Mouse (Mus musculus) brown adipose tissue, adult 24 weeks (tissue): ENCODE measurements around the gene Frmd4b. TPM values are rescaled to one million over a fixed set of nuclear protein-coding genes. Genes with fewer than 3 reads are reported as not detected.

ENCODE experiments used
- H3K27ac ChIP-seq: fragments of 200-500 bp; replicated peaks from 2 replicates; pipeline ENCODE4 v1.5.1; 2012; ENCODE audit warnings: low read depth, mild to moderate bottlenecking, low read length
- H3K4me1 ChIP-seq: fragments of 200-500 bp; 2 replicates; pipeline ENCODE4 v1.6.1; 2012; ENCODE audit warnings: low read length, mixed read lengths; ENCODE audit not compliant: control insufficient read depth, insufficient read depth, insufficient read length
- H3K4me3 ChIP-seq: fragments of 200-500 bp; 2 replicates; pipeline ENCODE4 v1.5.1; 2012; ENCODE audit warnings: low read depth, mild to moderate bottlenecking, low read length, moderate library complexity; ENCODE audit not compliant: insufficient read depth
- polyA plus RNA-seq: library from polyadenylated mRNA; stranded (reverse); fragments of >200 nt; gene quantifications from 2 replicates; pipeline ENCODE4 v1.2.4, GENCODE M21; 2012; ENCODE audit not compliant: missing spikeins, insufficient read depth, insufficient read length

The Frmd4b gene
- polyA plus RNA-seq, 1 experiment: 3.2 TPM

GRCm38 (mm10) chr6:97309161-97309560, 308.2 kb downstream of the Frmd4b start:
- Histone ChIP-seq H3K4me3 (no peak overlapping the region), H3K27ac (no peak overlapping the region), H3K4me1 (no peaks in the 10 kb centered on the region)

- no peaks in the 10 kb centered on the region for H3K4me1 ChIP-seq
- no peak overlapping the region for H3K27ac ChIP-seq
- no peak overlapping the region for H3K4me3 ChIP-seq
Measured at GRCm38 (mm10) chr6:97308562-97308961, 308.8 kb downstream of the Frmd4b start.

DNA sequence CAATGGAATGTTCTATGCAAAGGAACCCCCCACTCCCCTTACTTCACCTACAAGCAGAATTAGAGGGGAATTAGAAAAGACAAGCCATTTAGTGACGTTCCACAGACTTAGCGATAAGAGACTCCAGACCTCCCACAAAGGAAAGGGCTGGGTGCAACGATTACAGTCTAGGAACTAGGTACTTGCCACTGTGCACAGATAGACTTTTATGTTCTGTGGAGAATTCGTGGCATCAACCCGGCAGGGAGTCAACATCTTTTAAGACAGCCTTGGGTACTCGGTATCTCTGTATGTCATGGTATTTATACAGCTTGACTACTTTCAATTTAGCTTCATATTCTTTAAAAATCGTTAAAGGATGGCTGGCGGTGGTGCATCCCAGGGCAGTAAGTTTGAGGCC, 310.1 kb downstream of the Frmd4b start:
- H3K4me3 ChIP-seq: no peak overlapping the region
- no peak overlapping the region for H3K27ac ChIP-seq
- no peaks in the 10 kb centered on the region for H3K4me1 ChIP-seq

DNA sequence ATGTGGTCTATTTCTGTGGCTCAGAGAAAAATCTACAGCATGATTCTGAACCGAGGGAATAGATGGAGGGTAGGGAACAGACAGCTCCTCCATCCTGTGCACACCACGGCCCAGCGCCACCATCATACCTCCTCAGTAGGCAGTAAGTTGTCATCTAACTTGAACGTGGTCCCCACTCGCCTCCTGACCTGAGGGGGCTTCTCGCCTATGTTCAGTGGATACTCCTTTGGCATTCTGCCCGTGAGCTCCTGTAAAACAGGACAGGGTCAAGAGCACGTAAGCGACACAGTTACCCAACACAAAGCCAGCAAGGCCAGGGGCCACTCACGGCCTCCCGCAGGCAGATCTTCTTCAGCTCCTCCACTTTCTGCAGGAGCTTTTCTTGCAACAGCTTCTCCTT, 311.0 kb downstream of the Frmd4b start:
- no peak overlapping the region for H3K27ac ChIP-seq
- no peak overlapping the region for H3K4me3 ChIP-seq
- H3K4me1 ChIP-seq: no peaks in the 10 kb centered on the region

DNA sequence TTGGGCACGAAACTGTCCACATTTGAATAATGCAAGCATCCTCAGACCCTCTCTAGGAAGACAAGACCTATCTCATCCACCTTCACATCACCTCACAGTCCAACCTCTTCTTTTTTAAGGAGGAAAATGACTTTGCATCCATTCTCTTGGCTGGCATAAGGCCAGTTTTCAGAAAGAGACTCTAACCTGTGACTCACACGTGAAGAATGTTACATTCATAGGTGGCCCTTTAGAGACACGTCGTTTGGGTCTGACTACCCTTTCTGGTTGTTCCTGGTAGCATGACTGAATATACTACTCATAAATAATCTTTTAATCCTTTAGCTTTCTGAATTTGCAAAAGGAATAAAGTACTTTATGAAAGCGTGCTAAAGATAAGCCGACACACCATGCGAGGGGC, 311.9 kb downstream of the Frmd4b start:
- H3K4me1 ChIP-seq: no peaks in the 10 kb centered on the region
- H3K27ac ChIP-seq: 0 out of 2 replicates have a peak overlapping the region, but pooled peaks have one; percentile 24
- H3K4me3 ChIP-seq: no peak overlapping the region; the same call in 1 of the 2 replicates

GRCm38 (mm10) chr6:97305010-97305409, 312.3 kb downstream of the Frmd4b start:
- H3K27ac ChIP-seq: 0 out of 2 replicates have a peak overlapping the region, but pooled peaks have one; percentile 24
- H3K4me3 ChIP-seq: peak overlapping the region; percentile 47

GRCm38 (mm10) chr6:97303277-97304109, 313.8 kb downstream of the Frmd4b start:
- H3K27ac ChIP-seq: no peak overlapping the region
- no peak overlapping the region for H3K4me3 ChIP-seq
- no peaks in the 10 kb centered on the region for H3K4me1 ChIP-seq

More at GRCm38 (mm10) chr6:97305010-97305409, 312.3 kb downstream of the Frmd4b start:
- no peaks in the 10 kb centered on the region for H3K4me1 ChIP-seq

DNA sequence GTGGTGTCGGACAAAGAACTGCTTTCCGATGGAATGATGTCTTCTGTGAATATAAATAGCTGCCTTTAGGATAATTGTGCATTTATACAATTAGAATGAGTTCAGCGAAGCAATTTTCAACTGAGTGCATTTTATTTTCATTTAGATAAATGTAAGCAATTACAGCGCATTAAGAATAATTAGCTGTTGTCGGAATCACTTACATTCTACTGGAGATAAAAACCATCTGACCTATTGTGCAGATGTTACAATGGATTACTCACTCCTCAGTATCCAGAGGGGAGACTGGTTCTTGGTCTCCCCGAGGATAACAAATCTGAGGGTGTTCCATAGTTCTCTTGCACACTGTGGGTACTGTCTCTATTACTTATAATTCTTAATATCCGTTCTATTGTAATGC, 315.0 kb downstream of the Frmd4b start:
- no peaks in the 10 kb centered on the region for H3K4me1 ChIP-seq
- H3K27ac ChIP-seq: no peak overlapping the region
- H3K4me3 ChIP-seq: no peak overlapping the region

GRCm38 (mm10) chr6:97300659-97301058, 316.7 kb downstream of the Frmd4b start:
- Histone ChIP-seq H3K4me1 (no peaks in the 10 kb centered on the region), H3K4me3 (no peak overlapping the region), H3K27ac (no peak overlapping the region)

- Histone ChIP-seq H3K27ac (no peak overlapping the region), H3K4me3 (no peak overlapping the region), H3K4me1 (no peaks in the 10 kb centered on the region)
Measured at GRCm38 (mm10) chr6:97300180-97300579, 317.2 kb downstream of the Frmd4b start.

DNA sequence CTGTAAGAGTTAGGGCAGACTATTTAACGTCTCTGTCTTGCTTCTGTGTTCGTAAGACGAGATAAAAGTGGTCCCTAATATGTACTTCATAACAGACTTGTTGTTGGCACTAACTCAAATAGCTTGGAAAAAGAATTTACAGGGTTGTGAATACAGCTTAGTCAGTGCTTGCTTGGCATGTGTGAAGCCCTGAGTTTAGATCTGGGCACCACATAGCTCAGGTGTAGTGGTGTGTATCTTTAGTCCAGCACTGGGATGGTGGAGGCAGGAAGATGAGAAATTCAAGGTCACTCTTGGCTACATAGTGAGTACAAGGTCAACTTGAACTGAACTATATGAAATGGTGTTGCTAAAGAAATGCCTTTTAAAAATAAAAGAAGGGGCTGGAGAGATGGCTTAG, 320.2 kb downstream of the Frmd4b start:
- no peak overlapping the region for H3K27ac ChIP-seq
- H3K4me1 ChIP-seq: peaks cover 2% of the 10 kb centered on the region; the same call in 1 of the 2 replicates

GRCm38 (mm10) chr6:97295866-97296527, 321.3 kb downstream of the Frmd4b start:
- Histone ChIP-seq H3K27ac (no peak overlapping the region), H3K4me1 (peaks cover 8% of the 10 kb centered on the region; the same call in 1 of the 2 replicates), H3K4me3 (no peak overlapping the region)

More for the DNA sequence above, 320.2 kb downstream of the Frmd4b start:
- H3K4me3 ChIP-seq: no peak overlapping the region

- Histone ChIP-seq H3K4me3 (no peak overlapping the region), H3K4me1 (peaks cover 9% of the 10 kb centered on the region; the same call in 1 of the 2 replicates), H3K27ac (no peak overlapping the region)
Measured at GRCm38 (mm10) chr6:97295416-97295815, 321.9 kb downstream of the Frmd4b start.

DNA sequence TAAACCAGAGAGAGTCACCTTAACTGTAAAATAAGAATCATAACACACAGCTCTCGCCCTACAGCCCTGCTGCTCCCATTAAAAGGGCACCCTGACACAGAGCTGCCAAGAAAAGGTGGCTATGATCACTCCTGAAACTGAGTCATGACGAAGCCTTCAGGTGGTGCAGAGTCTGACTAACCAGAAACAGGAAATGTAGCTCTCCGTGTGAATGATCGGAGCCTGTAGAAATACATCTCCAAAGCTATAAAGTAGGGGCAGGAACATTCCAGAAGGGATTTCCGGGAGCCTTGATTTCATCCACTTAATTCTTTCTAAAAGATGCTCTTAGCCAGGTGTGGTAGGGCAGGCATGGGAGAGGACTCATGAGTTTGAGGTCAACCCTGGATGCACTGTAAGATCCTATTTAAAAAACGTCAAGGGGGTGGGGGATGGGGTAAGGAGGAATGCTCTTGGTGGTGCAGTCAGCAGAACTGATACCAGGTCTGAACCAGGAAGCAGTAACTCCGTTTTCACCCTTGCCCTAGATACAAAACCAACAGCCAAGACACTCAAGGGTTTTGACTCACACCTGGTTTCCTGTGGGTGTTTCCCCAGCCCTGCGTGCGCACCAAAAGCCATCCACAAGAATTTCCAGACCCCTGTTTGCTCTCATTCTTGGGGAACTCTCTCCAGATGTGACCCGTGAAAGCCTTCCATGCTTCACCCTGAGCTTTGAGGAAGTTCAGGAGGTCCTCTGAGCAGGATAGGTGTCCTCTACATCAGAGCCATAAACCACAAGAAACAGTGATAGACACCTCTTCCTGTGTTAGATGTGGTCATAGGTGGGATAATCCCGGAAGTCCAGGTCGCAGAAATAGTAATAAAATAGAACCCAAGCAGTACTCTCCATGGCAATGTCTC, 323.4 kb downstream of the Frmd4b start:
- no peak overlapping the region for H3K27ac ChIP-seq
- H3K4me1 ChIP-seq: peaks cover 9% of the 10 kb centered on the region; the same call in 1 of the 2 replicates
- H3K4me3 ChIP-seq: no peak overlapping the region

- Histone ChIP-seq H3K27ac (no peak overlapping the region), H3K4me3 (no peak overlapping the region), H3K4me1 (peaks cover 9% of the 10 kb centered on the region; the same call in 1 of the 2 replicates)
Measured at GRCm38 (mm10) chr6:97292894-97293293, 324.4 kb downstream of the Frmd4b start.
